Mouse (Mus musculus) kidney, postnatal 0 days (tissue): ENCODE results near the gene Slc39a13. TPM values are rescaled to one million over a fixed set of nuclear protein-coding genes. Genes with fewer than 3 reads are reported as not detected.

Experiments
- ATAC-seq: fragments of 200-750 bp; cut with Nextera tagmentation; replicated peaks from 2 replicates; pipeline ENCODE4 v1.8.0; 2017; ENCODE audit warnings: low read depth, moderate number of reproducible peaks, moderate TSS enrichment, moderate library complexity; ENCODE audit not compliant: low FRiP score
- DNase-seq: peaks from one replicate; pipeline ENCODE4 v3.0.0-alpha.2; 2016; ENCODE audit warnings: low spot score
- H3K27ac ChIP-seq: fragments of 300-500 bp; sonication (generic); 2 replicates; pipeline ENCODE4 v1.5.1; 2014; ENCODE audit warnings: mild to moderate bottlenecking
- H3K27me3 ChIP-seq: fragments of 300-500 bp; sonication (generic); 2 replicates; pipeline ENCODE4 v1.6.1; 2014; ENCODE audit warnings: low read length, mixed read lengths; ENCODE audit not compliant: insufficient read depth
- H3K36me3 ChIP-seq: fragments of 300-500 bp; sonication (generic); 2 replicates; pipeline ENCODE4 v1.6.1; 2014; ENCODE audit warnings: low read length, mixed read lengths; ENCODE audit not compliant: insufficient read depth
- H3K4me1 ChIP-seq: fragments of 300-500 bp; sonication (generic); replicated peaks from 2 replicates; pipeline ENCODE4 v1.6.1; 2014; ENCODE audit warnings: antibody characterized with exemption, low read length, mixed read lengths; ENCODE audit not compliant: insufficient read depth
- H3K4me2 ChIP-seq: fragments of 300-500 bp; sonication (generic); 2 replicates; pipeline ENCODE4 v1.6.1; 2014; ENCODE audit warnings: mild to moderate bottlenecking, low read length, moderate library complexity, mixed read lengths
- H3K4me3 ChIP-seq: fragments of 300-500 bp; sonication (generic); replicated peaks from 2 replicates; pipeline ENCODE4 v1.5.1; 2014; ENCODE audit warnings: low read depth, low read length
- H3K9ac ChIP-seq: fragments of 300-500 bp; sonication (generic); 2 replicates; pipeline ENCODE4 v1.6.1; 2014; ENCODE audit warnings: low read depth, low read length
- H3K9me3 ChIP-seq: fragments of 300-500 bp; sonication (generic); replicated peaks from 2 replicates; pipeline ENCODE4 v1.6.1; 2016; ENCODE audit warnings: low read length, inconsistent platforms, mixed read lengths
- CTCF ChIP-seq: IDR thresholded peaks from 2 replicates; pipeline ENCODE4 v1.5.1; 2016; ENCODE audit warnings: antibody characterized with exemption, low read depth, mild to moderate bottlenecking, moderate library complexity
- WGBS: fragments of 180-500 bp; shearing (Covaris S2); extraction: QIAGEN DNeasy Blood & Tissue Kit; methylation state at CpG from one replicate; pipeline ENCODE4 v1.1.7; 2014; 5-methylcytosine and 5-hydroxymethylcytosine counted together
- polyA plus RNA-seq: library from polyadenylated mRNA; unstranded; fragments of >200 nt; fragmentation: Nextera tagmentation; extraction: Ambion mirVana; gene quantifications from 2 replicates; pipeline ENCODE4 v1.2.1, GENCODE M21; 2015

Gene Slc39a13
- polyA plus RNA-seq, 1 experiment from 2014 or later, result 39.9 TPM

DNA sequence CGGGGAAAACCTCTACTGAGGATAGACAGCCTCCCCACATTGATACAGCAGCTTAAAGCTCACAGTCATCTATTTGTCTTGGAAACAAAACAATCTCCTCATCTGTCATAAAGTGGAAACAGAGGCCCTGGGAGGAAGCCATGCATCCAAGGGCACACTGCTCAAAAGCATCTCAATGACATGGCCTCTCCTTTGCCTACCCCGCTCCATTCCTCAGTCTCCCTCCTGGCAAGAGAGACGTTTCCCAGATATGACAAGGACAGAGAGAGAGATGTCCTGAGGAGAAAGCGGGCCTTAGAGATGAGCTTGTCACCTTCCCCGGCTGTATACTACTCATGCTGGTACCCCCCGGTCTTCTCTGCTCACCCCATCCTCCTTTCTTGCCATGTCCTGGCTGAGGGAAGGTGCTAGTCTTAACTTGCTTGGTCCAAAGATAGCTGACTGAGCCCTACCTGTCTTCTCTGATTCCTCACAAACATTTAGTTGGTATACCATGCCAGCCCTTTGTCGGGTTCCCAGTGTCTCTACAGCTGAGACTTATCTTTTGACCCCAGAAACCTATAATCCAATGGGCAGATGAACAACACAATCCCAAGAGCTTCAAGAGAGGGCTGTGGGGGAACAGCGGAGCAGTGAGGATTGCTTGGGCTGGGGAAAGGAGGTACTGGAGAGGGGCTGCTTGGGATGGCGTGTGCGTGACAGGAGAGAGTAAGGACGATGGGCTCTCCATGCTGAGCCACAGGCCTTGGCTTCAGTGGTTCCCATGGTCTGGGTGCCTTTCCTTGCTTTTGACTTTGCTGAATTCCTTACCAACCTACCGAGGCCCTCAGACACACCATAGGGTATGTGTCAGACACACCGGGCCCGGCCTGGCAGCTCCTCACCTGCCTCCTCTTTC lies 15.5 kb upstream of the Slc39a13 start:
- Histone ChIP-seq H3K4me2 (no peak overlapping the region), H3K27me3 (no peaks in the 10 kb centered on the region), H3K4me1 (no peaks in the 10 kb centered on the region), H3K9ac (no peak overlapping the region), H3K4me3 (no peak overlapping the region), H3K9me3 (no peaks in the 10 kb centered on the region), H3K27ac (no peak overlapping the region), H3K36me3 (no peaks in the 10 kb centered on the region)
- ATAC-seq (no peak), DNase-seq (no peak)
- WGBS, result 88% methylated on average over 14 of the region's 14 CpGs
- TF ChIP-seq CTCF, result no peak

DNA sequence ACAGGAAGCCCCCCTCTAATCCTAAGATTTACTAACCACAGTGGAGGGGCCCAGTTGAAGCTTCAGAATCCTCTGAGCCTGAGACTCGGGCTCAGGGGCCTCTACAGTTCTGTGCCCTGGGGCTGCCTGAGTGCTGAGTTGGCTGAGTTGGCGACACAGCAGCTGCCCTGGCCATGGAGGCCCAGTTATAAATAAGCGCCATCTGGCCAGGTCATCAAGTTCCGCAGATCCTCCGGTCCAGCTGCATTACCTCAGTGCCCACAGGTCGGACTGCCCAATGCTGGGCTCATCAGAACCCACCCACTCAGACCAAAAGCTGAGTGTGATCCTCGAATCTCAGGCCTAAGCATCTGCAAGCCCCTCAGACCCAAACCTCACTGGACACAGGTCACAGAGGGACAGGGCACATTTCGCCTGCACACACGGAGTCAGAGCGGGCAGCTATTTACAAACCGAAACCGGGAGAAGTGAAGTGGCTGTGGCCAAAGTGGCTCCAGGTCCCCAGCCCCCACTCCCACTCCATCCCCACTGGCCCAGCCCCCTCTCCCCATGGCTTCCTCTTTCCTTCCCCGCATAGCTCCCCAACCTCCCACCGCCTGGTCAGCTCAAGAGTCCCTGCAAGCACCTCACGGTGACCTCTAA lies 14.1 kb upstream of the Slc39a13 start:
- 0 out of 2 replicates have a peak overlapping the region, but pooled peaks have one; percentile 19 for H3K27ac ChIP-seq
- WGBS, result 71% methylated on average over 15 of the region's 15 CpGs
- H3K4me2 ChIP-seq, result no peak overlapping the region
- no peak for ATAC-seq
- TF ChIP-seq CTCF, result no peak
- no peak overlapping the region for H3K4me3 ChIP-seq
- no peaks in the 10 kb centered on the region for H3K4me1 ChIP-seq
- H3K9me3 ChIP-seq, result no peaks in the 10 kb centered on the region
- no peaks in the 10 kb centered on the region for H3K27me3 ChIP-seq
- H3K9ac ChIP-seq, result no peak overlapping the region
- DNase-seq, result no peak
- no peaks in the 10 kb centered on the region for H3K36me3 ChIP-seq

DNA sequence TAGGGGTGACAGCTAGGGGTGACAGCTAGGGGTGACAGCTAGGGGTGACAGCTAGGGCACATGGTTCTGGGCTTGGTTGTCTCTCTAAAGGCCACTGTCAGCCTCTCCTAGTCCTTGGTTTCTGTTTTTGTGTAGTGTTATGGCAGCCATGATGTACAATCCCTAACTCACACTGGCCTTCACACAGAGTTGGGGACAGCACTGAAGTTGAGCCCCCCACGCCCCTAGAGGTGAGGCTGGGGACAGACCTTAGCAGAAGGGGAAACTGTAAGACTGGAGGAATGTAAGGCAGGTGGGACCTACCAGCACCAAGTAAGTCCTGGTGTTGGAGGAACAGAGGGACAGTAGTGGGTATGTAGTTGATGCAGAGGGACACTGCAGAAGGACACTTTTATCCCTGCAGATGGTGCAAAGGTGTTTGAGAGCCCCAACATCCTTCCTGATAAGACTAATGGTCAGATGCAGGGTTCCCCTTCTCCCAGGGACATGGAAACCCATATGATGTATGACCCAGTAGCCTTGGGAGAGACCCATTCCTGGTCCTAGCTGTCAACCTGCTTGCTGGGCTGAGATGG lies 13.2 kb upstream of the Slc39a13 start:
- Histone ChIP-seq H3K4me1 (0 out of 2 replicates have a peak, but pooled peaks cover 3% of the 10 kb centered on the region), H3K9me3 (no peaks in the 10 kb centered on the region), H3K27ac (no peak overlapping the region), H3K4me3 (no peak overlapping the region), H3K36me3 (no peaks in the 10 kb centered on the region), H3K4me2 (no peak overlapping the region), H3K27me3 (no peaks in the 10 kb centered on the region), H3K9ac (no peak overlapping the region)
- TF ChIP-seq CTCF, result no peak; the same call in 1 of the 2 replicates
- WGBS, result 67% methylated on average over 1 of the region's 1 CpGs
- DNase-seq, result no peak
- no peak for ATAC-seq

DNA sequence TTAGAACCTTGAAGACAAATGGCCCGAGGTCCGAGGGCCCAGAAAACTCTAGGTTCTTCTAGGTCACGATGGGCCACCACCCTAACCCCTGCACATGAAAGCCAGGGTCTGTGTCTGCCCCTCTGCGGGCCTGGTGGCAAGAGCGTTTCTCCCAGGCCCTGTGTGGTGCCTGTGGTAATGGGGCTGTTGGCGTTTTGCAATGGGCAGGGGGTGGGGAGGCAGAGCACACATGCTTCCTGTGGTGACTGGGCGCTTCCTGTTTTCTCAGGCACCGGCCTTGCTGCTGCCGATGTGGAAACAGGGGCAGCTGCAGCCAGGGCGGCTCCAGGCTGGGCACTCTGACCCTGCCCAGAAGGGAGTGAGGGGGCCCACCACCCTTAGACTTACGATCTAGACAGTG lies 12.6 kb upstream of the Slc39a13 start:
- H3K36me3 ChIP-seq, result no peaks in the 10 kb centered on the region
- ATAC-seq (0 out of 2 replicates have a peak, but pooled peaks have one; percentile 8), DNase-seq (no peak)
- WGBS, result 59% methylated on average over 11 of the region's 11 CpGs
- no peak overlapping the region for H3K27ac ChIP-seq
- no peaks in the 10 kb centered on the region for H3K9me3 ChIP-seq
- H3K4me2 ChIP-seq, result no peak overlapping the region
- H3K27me3 ChIP-seq, result no peaks in the 10 kb centered on the region
- H3K9ac ChIP-seq, result no peak overlapping the region
- no peak for TF ChIP-seq CTCF
- 0 out of 2 replicates have a peak, but pooled peaks cover 3% of the 10 kb centered on the region for H3K4me1 ChIP-seq
- H3K4me3 ChIP-seq, result no peak overlapping the region

DNA sequence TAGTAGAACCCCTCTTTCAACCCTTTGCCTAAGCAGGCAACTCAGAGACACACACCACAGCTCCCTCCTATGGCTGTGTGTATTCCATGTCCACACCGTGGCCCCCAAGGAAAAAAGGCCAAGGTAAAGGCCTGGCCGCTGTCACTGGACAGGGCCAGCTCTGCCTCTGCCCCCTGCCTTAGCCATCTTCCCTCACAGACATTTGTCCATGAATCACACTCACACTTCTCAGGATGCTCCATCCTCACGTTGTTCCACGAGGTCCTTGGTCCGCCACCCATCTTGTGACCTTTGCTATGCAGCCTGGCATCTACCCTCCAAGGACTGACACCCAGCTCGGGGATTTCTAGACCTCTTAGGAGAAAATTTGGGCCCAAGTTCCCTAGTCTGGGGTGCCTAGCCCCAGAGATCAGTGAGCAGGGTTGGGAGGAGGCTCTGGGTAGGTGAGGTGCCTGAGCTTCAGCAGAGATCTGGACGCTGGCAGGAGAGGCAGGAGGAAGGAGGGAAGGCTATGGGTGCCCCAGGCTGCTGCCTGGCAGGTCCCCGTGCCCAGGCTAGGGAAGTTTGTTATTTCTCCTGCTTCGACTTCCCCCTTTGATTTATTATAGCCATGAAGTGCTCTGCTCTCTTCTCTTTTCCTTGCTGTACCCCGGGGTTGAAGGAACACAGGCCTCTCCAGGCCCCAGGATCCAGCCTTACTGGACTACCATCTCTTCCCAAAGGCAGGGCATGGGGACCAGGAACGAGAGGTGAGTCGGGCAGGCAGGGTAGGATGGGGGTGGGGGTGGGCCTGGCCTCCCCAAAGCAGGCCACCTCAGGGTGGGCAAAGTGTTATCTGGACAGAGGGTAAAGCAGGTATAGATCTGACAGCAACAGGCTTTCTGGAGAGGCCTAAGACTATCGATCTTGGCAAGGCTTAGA lies 11.8 kb upstream of the Slc39a13 start, which contains the start of gene Spi1:
TSS of gene Spi1 (plus strand) at position 616 of the 921 bp plus-strand sequence.
- no peaks in the 10 kb centered on the region for H3K9me3 ChIP-seq
- H3K36me3 ChIP-seq, result no peaks in the 10 kb centered on the region
- no peak within 1 kb of the TSS for H3K27ac ChIP-seq
- no peak within 1 kb of the TSS for H3K4me3 ChIP-seq
- ATAC-seq (no peak), DNase-seq (no peak)
- no peak within 1 kb of the TSS for H3K4me2 ChIP-seq
- 65% methylated on average over 13 of the region's 13 CpGs for WGBS
- H3K27me3 ChIP-seq, result no peaks in the 10 kb centered on the region
- TF ChIP-seq CTCF, result no peak
- 0 out of 2 replicates have a peak, but pooled peaks cover 3% of the 10 kb centered on the region for H3K4me1 ChIP-seq
- no peak within 1 kb of the TSS for H3K9ac ChIP-seq
